Mouse (Mus musculus) hindbrain, embryonic 10.5 days (tissue): ENCODE results near the gene Ctnna3. TPM values are rescaled to one million over a fixed set of nuclear protein-coding genes. Genes with fewer than 3 reads are reported as not detected.
A peak's percentile ranks its signal among the peaks of the same experiment; 100 is the strongest.

Experiments
- DNase-seq: peaks from one replicate; pipeline ENCODE4 v3.0.0-alpha.2; 2017; ENCODE audit warnings: low spot score
- H3K27ac ChIP-seq: fragments of 300-500 bp; sonication (generic); 2 replicates; pipeline ENCODE4 v1.5.1; 2016; ENCODE audit warnings: mild to moderate bottlenecking, moderate library complexity
- H3K27me3 ChIP-seq: fragments of 300-500 bp; sonication (generic); 2 replicates; pipeline ENCODE4 v1.6.1; 2016; ENCODE audit warnings: mild to moderate bottlenecking; ENCODE audit not compliant: poor library complexity, insufficient read depth, severe bottlenecking
- H3K36me3 ChIP-seq: fragments of 300-500 bp; sonication (generic); 2 replicates; pipeline ENCODE4 v1.6.1; 2016; ENCODE audit warnings: mild to moderate bottlenecking, moderate library complexity
- H3K4me1 ChIP-seq: fragments of 300-500 bp; sonication (generic); replicated peaks from 2 replicates; pipeline ENCODE4 v1.6.1; 2016; ENCODE audit warnings: mild to moderate bottlenecking
- H3K4me3 ChIP-seq: fragments of 300-500 bp; sonication (generic); 2 replicates; pipeline ENCODE4 v1.5.1; 2016; ENCODE audit warnings: mild to moderate bottlenecking, moderate library complexity
- H3K9me3 ChIP-seq: fragments of 300-500 bp; sonication (generic); 2 replicates; pipeline ENCODE4 v1.6.1; 2016; ENCODE audit warnings: mild to moderate bottlenecking, moderate library complexity
- WGBS: fragments of 180-500 bp; shearing (Covaris S2); methylation state at CpG from one replicate; pipeline ENCODE4 v1.1.7; 2016; 5-methylcytosine and 5-hydroxymethylcytosine counted together
- polyA plus RNA-seq: library from polyadenylated mRNA; unstranded; fragments of >200 nt; fragmentation: Nextera tagmentation; extraction: Ambion mirVana; gene quantifications from 2 replicates; pipeline ENCODE4 v1.2.1, GENCODE M21; 2016

Gene Ctnna3
- polyA plus RNA-seq, 1 experiment from 2014 or later: 0.21 TPM

GRCm38 (mm10) chr10:63692039-63692438, 262.1 kb downstream of the Ctnna3 start:
- Histone ChIP-seq H3K27me3 (peaks cover 3% of the 10 kb centered on the region; the same call in 1 of the 2 replicates), H3K36me3 (no peaks in the 10 kb centered on the region), H3K27ac (no peak overlapping the region), H3K4me1 (no peaks in the 10 kb centered on the region), H3K4me3 (no peak overlapping the region), H3K9me3 (no peaks in the 10 kb centered on the region)
- DNase-seq: peak; percentile 45
- 55% methylated on average over 3 of the region's 3 CpGs for WGBS

DNA sequence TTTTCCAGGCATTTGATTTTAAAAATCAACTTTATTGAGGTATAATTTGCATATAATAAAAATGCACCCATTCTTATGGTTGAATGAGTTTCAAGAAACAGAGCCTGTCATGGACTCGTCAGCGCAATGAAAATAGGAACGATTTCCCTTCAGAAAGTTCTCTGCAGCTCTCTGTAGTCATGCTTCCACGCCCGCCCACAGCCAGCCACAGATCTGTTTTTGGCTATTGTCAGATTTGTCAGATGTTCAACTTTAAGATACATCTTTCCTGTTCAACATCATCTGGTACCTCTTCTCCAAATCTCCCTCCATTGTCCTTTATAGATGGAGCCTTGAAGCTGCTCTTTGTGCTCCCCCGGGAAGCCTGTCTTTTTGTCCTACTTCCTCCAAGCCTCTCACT, 280.3 kb downstream of the Ctnna3 start:
- no peaks in the 10 kb centered on the region for H3K27me3 ChIP-seq
- H3K9me3 ChIP-seq: no peaks in the 10 kb centered on the region
- DNase-seq: no peak
- H3K4me3 ChIP-seq: no peak overlapping the region
- no peaks in the 10 kb centered on the region for H3K36me3 ChIP-seq
- H3K4me1 ChIP-seq: no peaks in the 10 kb centered on the region
- 75% methylated on average over 6 of the region's 6 CpGs for WGBS
- no peak overlapping the region for H3K27ac ChIP-seq

DNA sequence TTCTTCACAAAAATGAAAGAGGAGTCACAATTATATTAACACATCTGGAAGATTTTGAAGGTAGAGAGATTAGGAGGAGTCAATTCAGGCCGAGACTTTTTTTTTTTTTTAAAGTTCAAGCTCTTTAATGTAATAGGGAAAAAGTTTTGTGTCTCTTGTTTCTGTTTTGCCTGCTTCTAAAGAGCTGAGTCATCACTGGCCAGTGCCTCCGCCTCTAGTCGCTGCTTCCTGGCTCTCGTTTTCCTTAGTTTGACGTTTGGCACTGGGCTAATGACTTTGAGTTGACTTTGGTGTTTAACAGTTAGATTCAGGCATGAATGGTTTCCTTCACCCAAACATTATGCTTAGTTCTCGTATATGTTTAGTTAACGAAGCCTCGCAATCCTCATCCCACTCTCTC, 282.6 kb downstream of the Ctnna3 start:
- Histone ChIP-seq H3K27ac (no peak overlapping the region), H3K36me3 (no peaks in the 10 kb centered on the region), H3K4me3 (no peak overlapping the region), H3K4me1 (no peaks in the 10 kb centered on the region), H3K9me3 (no peaks in the 10 kb centered on the region), H3K27me3 (no peaks in the 10 kb centered on the region)
- 85% methylated on average over 8 of the region's 8 CpGs for WGBS
- no peak for DNase-seq

DNA sequence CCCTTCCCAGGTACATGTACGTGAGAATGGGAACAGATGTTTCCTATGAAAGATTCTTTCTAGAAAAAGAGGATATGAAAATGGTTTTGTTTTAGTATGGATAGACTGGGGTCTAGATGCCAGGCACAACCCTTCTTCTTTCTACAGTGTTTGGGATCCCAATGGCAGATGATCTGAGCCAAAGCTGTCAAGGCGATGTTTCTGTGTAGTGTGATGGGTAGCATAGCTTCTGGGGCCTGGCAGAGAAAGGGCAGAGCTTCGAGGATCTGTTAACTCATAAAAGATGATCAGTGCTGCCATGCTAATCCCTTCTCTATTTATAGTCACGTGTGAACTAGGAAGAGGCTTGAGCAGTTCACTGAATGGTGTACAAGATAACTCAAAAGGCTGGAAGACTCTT, 284.3 kb downstream of the Ctnna3 start:
- no peak for DNase-seq
- no peaks in the 10 kb centered on the region for H3K4me1 ChIP-seq
- H3K36me3 ChIP-seq: no peaks in the 10 kb centered on the region
- 92% methylated on average over 4 of the region's 4 CpGs for WGBS
- H3K4me3 ChIP-seq: no peak overlapping the region
- H3K9me3 ChIP-seq: no peaks in the 10 kb centered on the region
- no peaks in the 10 kb centered on the region for H3K27me3 ChIP-seq
- H3K27ac ChIP-seq: no peak overlapping the region

GRCm38 (mm10) chr10:63768871-63769270, 339.0 kb downstream of the Ctnna3 start:
- Histone ChIP-seq H3K9me3 (no peaks in the 10 kb centered on the region), H3K27ac (no peak overlapping the region), H3K27me3 (no peaks in the 10 kb centered on the region), H3K36me3 (no peaks in the 10 kb centered on the region), H3K4me1 (no peaks in the 10 kb centered on the region), H3K4me3 (no peak overlapping the region)
- 90% methylated on average over 10 of the region's 10 CpGs for WGBS
- no peak for DNase-seq

GRCm38 (mm10) chr10:63771656-63772055, 341.8 kb downstream of the Ctnna3 start:
- WGBS: 79% methylated on average over 7 of the region's 7 CpGs
- H3K27me3 ChIP-seq: no peaks in the 10 kb centered on the region
- no peak overlapping the region for H3K27ac ChIP-seq
- DNase-seq: no peak
- no peaks in the 10 kb centered on the region for H3K9me3 ChIP-seq
- H3K4me1 ChIP-seq: no peaks in the 10 kb centered on the region
- H3K36me3 ChIP-seq: no peaks in the 10 kb centered on the region
- no peak overlapping the region for H3K4me3 ChIP-seq

GRCm38 (mm10) chr10:63772074-63772473, 342.2 kb downstream of the Ctnna3 start:
- Histone ChIP-seq H3K9me3 (no peaks in the 10 kb centered on the region), H3K36me3 (no peaks in the 10 kb centered on the region), H3K27ac (no peak overlapping the region), H3K4me3 (no peak overlapping the region), H3K4me1 (no peaks in the 10 kb centered on the region), H3K27me3 (no peaks in the 10 kb centered on the region)
- DNase-seq: no peak
- WGBS: 94% methylated on average over 10 of the region's 10 CpGs

- no peak overlapping the region for H3K27ac ChIP-seq
- H3K27me3 ChIP-seq: no peaks in the 10 kb centered on the region
- 63% methylated on average over 6 of the region's 6 CpGs for WGBS
- H3K4me3 ChIP-seq: no peak overlapping the region
- H3K4me1 ChIP-seq: no peaks in the 10 kb centered on the region
- peak; percentile 39 for DNase-seq
- H3K36me3 ChIP-seq: no peaks in the 10 kb centered on the region
- no peaks in the 10 kb centered on the region for H3K9me3 ChIP-seq
Observed at GRCm38 (mm10) chr10:63781948-63782347, 352.1 kb downstream of the Ctnna3 start.

GRCm38 (mm10) chr10:63784808-63785535, 355.1 kb downstream of the Ctnna3 start:
- Histone ChIP-seq H3K4me3 (no peak overlapping the region), H3K36me3 (no peaks in the 10 kb centered on the region), H3K27me3 (no peaks in the 10 kb centered on the region), H3K4me1 (no peaks in the 10 kb centered on the region), H3K9me3 (no peaks in the 10 kb centered on the region), H3K27ac (no peak overlapping the region)
- WGBS: 85% methylated on average over 20 of the region's 20 CpGs
- DNase-seq: no peak

DNA sequence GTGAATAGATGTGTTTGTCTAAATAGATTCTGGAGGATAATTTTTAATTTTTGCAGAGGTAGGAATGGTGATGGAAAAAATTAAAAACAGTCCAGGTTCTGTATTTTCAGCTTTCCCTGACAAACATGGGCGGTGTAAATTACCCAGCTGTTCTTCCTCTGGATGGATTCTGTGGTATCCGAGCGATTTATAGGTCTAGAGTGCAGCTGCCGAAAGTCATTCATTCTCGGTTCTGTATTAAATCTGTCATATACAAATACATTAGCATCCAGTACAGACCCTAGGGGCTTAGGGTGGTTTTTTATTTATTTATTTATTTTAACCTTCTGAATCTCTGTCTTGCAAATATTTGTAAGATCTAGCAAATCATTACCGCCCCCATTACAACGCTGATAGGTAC, 356.5 kb downstream of the Ctnna3 start:
- no peak overlapping the region for H3K27ac ChIP-seq
- no peak overlapping the region for H3K4me3 ChIP-seq
- 93% methylated on average over 7 of the region's 7 CpGs for WGBS
- H3K27me3 ChIP-seq: no peaks in the 10 kb centered on the region
- no peaks in the 10 kb centered on the region for H3K36me3 ChIP-seq
- no peaks in the 10 kb centered on the region for H3K9me3 ChIP-seq
- H3K4me1 ChIP-seq: no peaks in the 10 kb centered on the region
- no peak for DNase-seq

GRCm38 (mm10) chr10:63803909-63804308, 374.0 kb downstream of the Ctnna3 start:
- H3K4me1 ChIP-seq: no peaks in the 10 kb centered on the region
- H3K36me3 ChIP-seq: no peaks in the 10 kb centered on the region
- H3K9me3 ChIP-seq: no peaks in the 10 kb centered on the region
- H3K27me3 ChIP-seq: no peaks in the 10 kb centered on the region
- no peak overlapping the region for H3K27ac ChIP-seq
- no peak for DNase-seq
- WGBS: 90% methylated on average over 6 of the region's 6 CpGs
- no peak overlapping the region for H3K4me3 ChIP-seq

- H3K27me3 ChIP-seq: no peaks in the 10 kb centered on the region
- H3K9me3 ChIP-seq: no peaks in the 10 kb centered on the region
- H3K36me3 ChIP-seq: no peaks in the 10 kb centered on the region
- no peak for DNase-seq
- no peak overlapping the region for H3K27ac ChIP-seq
- no peaks in the 10 kb centered on the region for H3K4me1 ChIP-seq
- WGBS: 91% methylated on average over 6 of the region's 6 CpGs
- H3K4me3 ChIP-seq: no peak overlapping the region
Observed at GRCm38 (mm10) chr10:63805551-63805950, 375.7 kb downstream of the Ctnna3 start.

GRCm38 (mm10) chr10:63806254-63806653, 376.4 kb downstream of the Ctnna3 start:
- Histone ChIP-seq H3K36me3 (no peaks in the 10 kb centered on the region), H3K4me3 (no peak overlapping the region), H3K27ac (no peak overlapping the region), H3K9me3 (no peaks in the 10 kb centered on the region), H3K4me1 (no peaks in the 10 kb centered on the region), H3K27me3 (no peaks in the 10 kb centered on the region)
- 79% methylated on average over 1 of the region's 1 CpGs for WGBS
- no peak for DNase-seq
